Mouse (Mus musculus) cerebellum, adult 2 months (tissue): ENCODE measurements at regions not wholly inside any gene's neighbourhood (a gene's known extent, or its start where the extent isn't known, plus 50 kb on each side); places are given as distances from the start of the nearest gene placed in this dataset.

Source experiments
- CTCF ChIP-seq: fragments of 200-500 bp; IDR thresholded peaks from 2 replicates; pipeline ENCODE4 v1.5.1; 2011; ENCODE audit warnings: low read depth, mild to moderate bottlenecking, control low read depth, low read length, moderate library complexity, borderline replicate concordance; ENCODE audit not compliant: insufficient read depth
- POLR2A ChIP-seq: fragments of 200-500 bp; IDR thresholded peaks from 2 replicates; pipeline ENCODE4 v1.6.1; 2011; ENCODE audit warnings: low read length, control low read depth, borderline replicate concordance; ENCODE audit not compliant: insufficient read depth

DNA sequence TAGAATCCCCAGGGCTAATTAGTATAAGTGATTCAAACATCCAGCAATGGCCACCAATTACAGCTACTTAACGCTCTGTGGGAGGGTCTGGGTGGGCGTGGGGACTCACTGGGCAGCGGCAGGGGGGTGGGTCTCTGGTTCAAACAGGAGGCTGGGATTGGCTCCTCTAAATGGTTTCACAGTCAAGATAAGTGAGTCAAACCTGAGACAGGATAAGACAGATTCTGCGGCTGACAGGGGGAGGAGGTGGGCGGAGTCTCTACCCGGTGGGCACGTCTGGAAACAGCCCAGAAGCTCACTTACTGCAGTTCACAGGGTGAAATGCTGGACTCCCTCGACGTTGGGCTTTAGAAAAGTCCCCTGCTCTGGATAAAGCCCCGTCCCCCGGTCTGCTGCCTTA is 89.3 kb downstream of the Kcnh2 start:
- TF ChIP-seq POLR2A, result no peak
- TF ChIP-seq CTCF, result no peak
